Mouse (Mus musculus) layer of hippocampus, adult 8-10 months (tissue): ENCODE measurements around the gene Yipf2. TPM values are rescaled to one million over a fixed set of nuclear protein-coding genes. Genes with fewer than 3 reads are reported as not detected.
A peak's percentile ranks its signal among the peaks of the same experiment; 100 is the strongest.

Experiments used
- DNase-seq, 2 experiments: peaks; one replicate each; pipeline ENCODE4 v3.0.0; 2022; ENCODE audit warnings: low spot score in 2 of 2
- total RNA-seq, 4 experiments: library from RNA; stranded (reverse); gene quantifications; 2 replicates each; pipeline ENCODE4 v1.2.4; 2022

Gene Yipf2
- 10 to 100 TPM; 19.7 to 21.4 (median 20.6) TPM for total RNA-seq

- peak; percentile 92 to 93 for DNase-seq
Observed at GRCm38 (mm10) chr9:21592703-21593121, at the start of gene Yipf2, which contains the start of gene Timm29. TSS of gene Yipf2 (minus strand) at chr9:21592828. TSS of gene Timm29 (plus strand) at chr9:21592722.

- no peak for DNase-seq
Observed at GRCm38 (mm10) chr9:21639031-21639430, 46.4 kb upstream of the Yipf2 start.

GRCm38 (mm10) chr9:21635639-21636038 lies 43.0 kb upstream of the Yipf2 start:
- no peak for DNase-seq

DNA sequence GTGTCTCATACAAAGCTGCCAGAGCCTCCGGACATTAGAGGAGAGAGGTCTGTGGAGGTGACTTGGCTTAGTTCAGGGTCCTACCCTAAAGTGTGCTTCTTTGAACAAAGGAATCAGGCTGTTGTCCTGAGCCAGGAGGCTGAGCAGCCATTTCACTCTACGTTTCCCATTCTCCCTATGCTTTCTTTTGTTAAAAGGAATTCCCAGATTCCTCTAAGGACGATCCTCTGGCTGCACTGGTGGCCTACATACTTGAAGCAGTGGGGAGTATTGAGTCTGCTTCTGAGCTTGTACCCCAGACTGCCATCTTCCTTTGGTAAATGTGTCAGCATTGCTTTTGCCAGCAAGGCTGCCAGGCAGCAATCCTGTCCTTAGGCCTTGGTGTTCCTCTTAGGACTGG lies 40.5 kb upstream of the Yipf2 start:
- DNase-seq: no peak

DNA sequence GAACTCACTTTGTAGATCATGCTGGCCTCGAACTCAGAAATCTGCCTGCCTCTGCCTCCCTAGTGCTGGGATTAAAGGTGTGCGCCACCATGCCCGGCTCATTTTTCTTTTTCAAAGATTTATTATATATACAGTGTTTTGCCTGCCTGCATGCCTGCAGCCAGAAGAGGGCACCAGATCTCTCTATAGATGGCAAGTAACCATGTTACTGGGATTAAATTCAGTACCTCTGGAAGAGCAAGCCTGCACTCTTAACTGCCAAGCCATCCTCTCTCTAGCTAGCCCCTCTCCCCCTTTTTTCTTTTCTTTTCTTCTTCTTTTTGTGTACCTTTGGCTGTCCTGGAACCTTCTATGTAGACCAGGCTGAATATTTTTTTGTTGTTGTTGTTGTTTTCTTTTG lies 38.0 kb upstream of the Yipf2 start:
- peak in 1 of 2 experiments; percentile 53 for DNase-seq

DNA sequence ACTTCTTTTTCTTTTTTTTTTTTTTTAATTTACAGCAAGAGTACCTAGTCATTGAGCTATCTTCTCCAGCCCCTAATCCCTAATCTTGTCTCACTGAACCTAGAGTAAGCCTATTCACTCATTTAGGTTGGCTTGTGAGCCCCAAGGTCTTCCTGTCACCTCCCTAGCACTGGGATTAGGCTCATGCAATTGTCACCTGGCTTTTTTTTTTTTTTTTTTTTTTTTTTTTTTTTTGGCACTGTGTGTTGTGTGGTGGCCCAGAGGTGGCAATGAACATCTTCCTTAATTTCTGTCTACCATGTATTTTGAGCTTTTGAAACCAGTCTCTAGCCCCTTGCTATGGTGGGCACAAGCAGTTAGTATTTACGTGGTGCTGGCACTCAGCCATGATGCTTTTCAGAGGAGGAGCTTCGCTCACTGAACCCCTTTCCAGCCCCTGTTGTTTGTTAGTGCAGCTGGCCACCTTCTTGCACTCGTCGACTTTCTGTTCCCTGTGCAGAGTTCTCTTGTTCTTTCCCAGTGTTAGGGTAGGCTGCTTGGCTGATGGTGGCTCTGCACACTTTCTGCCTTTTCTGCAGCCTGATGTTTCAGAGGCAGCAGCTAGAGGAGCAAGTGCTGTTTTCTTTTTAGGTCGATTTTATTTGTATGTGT lies 34.6 kb upstream of the Yipf2 start:
- DNase-seq: no peak

GRCm38 (mm10) chr9:21626571-21626970 lies 33.9 kb upstream of the Yipf2 start:
- no peak for DNase-seq

DNA sequence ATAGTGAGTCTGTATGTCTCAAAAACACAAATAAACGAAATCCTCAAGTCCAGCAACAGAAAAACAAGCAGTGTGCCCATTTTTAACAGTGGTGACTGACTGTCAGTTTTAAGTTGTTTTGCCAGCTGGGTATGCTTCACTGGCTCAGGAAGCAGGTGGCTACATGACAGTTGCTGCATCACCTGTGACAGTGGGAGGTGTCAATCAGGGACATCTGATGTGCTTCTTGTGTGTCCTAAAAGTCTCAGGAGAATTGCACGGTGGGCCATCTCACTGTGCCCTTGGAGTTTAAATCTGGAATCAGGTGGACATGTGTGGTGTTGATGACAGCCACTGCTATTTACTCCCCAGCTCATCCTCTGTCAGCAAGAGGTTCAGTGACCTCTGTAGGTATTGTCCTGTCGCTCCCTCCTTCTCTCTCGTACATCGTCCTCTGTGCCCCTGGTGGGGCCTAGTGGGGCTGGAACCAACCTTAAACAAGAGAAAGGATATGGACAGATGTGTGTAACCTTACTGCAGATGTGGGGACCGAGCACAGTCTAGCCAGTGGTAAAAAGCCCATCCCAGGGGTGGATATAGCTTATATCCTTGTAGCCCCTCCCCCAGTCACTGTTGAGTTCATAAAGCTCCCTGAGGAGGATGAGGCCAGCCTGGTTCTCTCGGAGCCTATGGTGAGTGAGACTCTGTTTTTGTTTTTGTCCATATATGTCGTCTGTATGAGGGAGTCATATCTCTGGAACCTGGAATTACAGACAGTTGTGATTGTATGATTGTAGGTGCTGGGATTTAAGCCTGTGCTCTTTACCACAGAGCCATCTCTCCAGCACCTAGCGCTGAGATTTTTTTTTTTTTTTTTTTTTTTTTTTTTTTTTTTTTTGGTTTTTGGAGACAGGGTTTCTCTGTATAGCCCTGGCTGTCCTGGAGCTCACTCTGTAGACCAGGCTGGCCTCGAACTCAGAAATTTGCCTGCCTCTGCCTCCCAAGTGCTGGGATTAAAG lies 33.0 kb upstream of the Yipf2 start:
- no peak for DNase-seq

DNA sequence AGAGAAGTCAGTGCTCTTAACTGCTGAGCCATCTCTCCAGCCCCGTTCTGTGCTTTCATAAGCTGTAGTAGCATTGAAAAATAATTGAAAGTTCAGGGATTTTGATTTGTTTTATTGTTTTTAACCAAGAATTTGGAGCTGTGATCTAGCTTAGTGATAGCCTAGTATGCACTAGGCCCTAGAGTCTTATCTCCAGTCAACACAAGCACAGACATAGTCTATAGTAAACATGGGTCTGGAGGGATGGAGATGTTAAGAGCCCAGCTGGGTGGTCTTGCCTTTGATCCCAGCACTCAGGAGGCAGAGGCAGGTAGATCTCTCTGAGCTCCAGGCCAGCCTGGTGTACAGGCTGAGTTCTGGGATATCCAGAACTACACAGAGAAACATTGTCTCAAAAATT lies 30.0 kb upstream of the Yipf2 start:
- no peak for DNase-seq

DNA sequence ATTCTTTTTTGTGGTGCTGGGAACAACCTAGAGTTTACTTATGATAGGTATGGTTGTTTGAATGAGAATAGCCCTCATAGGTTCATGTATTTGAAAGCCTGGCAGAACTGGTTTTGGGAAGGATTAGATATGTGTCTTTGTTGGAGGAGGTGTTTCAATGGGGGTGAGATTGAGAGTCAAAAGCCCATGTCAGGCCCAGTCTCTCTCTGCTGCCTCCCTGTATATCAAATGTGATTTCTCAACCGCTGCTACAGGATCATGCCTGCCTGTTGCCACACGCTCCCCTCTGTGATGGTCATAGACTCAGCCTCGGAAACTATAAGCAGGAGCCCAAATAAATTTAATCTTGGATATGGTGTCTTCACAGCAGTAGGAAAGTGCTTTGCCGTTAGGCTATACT lies 27.6 kb upstream of the Yipf2 start:
- no peak for DNase-seq

- DNase-seq: no peak
Observed at GRCm38 (mm10) chr9:21617066-21617465, 24.4 kb upstream of the Yipf2 start.

DNA sequence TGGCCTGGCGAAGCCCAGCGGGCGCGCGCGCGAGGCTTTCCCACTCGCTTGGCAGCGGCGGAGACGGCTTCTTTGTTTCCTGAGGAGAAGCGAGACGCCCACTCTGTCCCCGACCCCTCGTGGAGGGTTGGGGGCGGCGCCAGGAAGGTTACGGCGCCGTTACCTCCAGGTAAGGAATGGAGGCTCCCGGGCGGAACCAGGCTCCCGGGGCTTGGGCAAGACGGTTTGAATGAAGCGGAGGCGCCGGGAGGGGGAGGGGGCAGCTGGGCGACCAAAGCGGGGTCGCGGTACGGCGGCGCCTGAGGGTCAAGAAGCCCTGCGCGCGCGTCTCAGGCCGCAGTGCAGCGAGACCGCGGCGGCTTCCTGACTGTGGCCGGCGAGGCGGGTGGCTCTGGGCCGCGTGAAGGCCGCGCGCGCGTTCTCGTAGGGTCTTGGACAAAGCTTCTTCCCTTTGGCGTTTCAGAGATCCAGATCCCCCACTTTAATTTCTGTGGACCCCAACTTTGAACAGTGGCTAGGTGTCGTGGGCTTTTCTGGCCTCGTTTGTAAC lies 23.7 kb upstream of the Yipf2 start:
- peak; percentile 77 to 84 for DNase-seq

DNA sequence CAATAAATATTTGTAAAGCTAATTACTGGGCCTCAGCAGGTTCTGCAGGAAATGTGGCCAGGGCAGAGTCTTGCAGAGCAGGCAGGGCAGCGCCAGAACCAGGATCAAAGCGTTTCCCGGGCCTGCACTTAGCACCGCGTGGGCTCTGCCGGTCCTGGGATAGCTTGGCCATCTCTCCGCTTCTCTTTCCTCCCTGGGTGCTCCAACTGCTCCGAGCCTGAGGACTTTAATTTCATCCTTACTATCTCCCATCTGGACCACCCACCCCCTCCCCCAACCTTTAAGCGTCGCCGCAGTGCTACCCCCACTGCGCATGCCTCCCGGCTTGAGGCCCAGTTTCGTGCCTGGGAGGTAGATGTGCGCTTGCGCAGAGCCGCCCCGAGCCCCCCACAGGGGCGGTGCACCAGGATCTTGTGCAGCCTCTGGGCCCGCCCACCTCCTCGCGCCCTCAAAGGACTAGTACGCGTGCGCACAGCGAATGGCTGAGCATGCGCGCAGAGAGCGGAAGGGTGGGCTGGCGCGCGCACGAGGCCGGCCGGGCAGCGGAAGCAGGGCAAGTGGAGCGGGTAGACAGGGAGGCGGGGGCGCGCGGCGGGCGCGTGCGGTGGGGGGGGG lies 23.1 kb upstream of the Yipf2 start, which contains the start of gene Smarca4:
Gene Smarca4 (plus strand): TSS at position 553 of the 615 bp plus-strand sequence.
- peak; percentile 99 to 100 for DNase-seq

DNA sequence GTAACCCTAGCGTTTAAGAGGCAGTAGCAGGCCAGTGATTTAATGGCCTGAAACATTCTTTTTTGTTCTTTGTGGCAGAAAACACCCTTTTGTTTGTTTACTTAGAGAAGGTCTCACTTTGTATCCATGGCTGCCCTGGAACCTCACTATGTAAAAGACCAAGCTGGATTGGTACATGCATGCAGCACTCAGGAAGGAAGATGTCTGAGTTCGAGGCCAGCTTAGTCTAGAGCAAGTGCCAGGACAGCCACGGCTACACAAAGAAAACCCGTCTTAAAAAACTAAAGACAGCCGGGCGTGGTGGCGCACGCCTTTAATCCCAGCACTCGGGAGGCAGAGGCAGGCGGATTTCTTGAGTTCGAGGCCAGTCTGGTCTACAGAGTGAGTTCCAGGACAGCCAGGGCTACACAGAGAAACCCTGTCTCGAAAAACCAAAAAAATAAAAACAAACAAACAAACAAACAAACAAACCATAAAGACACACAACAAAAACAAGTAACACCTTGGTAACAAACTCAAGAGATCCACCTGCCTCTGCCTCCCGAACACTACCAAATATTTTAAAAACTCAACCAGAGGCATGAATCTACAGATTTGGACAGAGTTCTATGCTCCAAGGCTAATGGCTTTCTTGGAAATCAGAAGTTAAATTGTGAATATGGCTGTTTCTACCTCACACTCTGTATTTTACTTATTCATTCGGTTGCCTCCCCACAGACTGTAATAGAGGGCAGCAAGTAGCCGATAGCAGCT lies 22.4 kb upstream of the Yipf2 start:
- DNase-seq: no peak

DNA sequence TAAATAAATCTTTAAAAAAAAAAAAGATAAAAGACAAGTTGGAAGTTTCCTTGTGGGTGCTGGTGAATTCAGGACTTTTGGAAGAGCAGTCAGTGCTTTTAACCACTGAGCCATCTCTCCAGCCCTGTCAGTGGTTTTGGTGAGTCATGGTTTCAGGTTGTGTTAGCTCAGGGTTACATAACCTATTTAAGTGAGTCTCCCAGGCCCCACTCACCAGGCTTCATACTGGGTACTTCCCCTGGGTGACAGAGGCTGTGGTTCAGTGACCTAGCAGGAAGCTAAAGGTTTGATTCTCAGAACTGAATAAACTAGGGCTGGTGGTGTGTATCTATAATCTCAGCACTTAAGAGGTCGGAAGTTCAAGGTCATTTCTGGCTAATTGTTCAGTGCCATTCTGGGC lies 17.2 kb upstream of the Yipf2 start:
- DNase-seq: no peak

DNA sequence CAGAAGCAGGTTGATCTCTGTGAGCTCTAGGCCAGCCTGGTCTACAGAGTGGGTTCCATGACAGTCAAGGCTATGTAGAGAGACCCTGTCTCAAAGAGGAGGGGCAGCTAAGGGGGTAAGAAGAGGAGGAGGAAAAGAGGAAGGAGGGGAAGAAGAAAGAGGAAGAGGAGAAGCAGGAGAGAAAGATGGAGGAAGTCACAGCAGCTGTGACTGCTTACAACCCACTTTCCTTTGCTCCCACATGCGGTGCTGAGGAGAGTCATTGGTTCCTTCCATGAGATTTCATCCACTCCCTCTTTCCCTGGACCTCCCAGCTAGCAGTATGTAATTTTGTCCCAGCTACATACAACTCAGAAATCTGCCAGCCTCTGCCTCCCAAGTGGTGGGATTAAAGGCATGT lies 14.0 kb upstream of the Yipf2 start:
- no peak for DNase-seq

DNA sequence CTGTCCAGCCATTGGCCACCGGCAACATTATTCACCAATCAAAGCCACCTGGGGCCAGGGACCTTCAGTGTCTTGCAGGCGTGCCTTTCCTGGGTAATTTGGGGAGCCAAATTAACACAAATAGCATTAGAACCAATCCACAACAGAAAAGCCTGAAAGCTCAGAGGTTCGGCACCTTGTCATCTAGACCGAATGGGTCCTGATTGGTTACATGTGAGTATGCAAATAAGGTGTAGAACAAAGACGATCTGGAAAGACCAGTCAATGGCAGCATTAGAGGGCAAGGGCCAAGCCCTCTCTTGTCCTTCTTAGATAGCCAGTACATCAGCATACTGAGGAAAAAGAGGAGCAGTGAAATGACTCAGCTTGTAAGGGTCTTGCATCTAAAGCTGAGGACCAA lies 13.2 kb upstream of the Yipf2 start:
- DNase-seq: no peak

GRCm38 (mm10) chr9:21604119-21604518 lies 11.5 kb upstream of the Yipf2 start:
- DNase-seq: no peak

DNA sequence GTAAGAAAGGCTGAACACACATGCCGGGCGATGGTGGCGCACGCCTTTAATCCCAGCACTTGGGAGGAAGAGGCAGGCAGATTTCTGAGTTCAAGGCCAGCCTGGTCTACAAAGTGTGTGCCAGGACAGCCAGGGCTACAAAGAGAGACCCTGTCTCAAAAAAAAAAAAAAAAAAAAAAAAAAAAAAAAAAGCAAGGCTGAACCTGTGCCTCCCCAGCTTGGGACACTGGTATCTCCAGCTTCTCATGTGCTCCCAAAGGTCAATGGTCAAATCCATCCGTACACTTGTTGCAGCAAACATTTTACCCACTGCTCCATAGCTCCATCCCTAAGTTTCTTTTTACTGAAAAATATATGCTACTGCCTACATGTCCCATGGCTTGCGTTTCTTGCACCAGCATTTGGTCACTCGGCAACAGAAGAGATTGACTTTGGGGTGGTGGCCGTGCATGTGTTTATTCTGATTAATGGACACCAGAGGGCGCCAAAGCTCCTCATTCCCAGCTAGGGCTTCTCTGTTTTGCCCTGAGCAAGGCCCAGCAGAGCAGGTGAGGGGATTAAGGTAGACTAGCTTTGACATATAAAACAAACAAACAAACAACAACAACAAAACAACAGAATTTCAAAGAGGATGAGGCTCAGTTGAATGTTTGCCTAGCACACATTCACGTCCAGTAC lies 9.2 kb upstream of the Yipf2 start:
- DNase-seq: peak in 1 of 2 experiments; percentile 72

GRCm38 (mm10) chr9:21601073-21601472 lies 8.4 kb upstream of the Yipf2 start:
- DNase-seq: no peak
